Mouse (Mus musculus) bone marrow macrophage, adult 2 months (primary cell): ENCODE data around the gene Ydjc.

ENCODE experiments used
- CTCF ChIP-seq: IDR thresholded peaks from 2 replicates; pipeline ENCODE4 v1.5.1; 2012; ENCODE audit warnings: low read depth, mild to moderate bottlenecking, low read length, moderate library complexity
- POLR2A ChIP-seq: IDR thresholded peaks from 2 replicates; pipeline ENCODE4 v1.6.1; 2012; ENCODE audit warnings: mild to moderate bottlenecking, low read depth, low read length, borderline replicate concordance

- TF ChIP-seq POLR2A (no peak), CTCF (no peak)
Observed at GRCm38 (mm10) chr16:17102630-17103220, 41.7 kb upstream of the Ydjc start.
